Mouse (Mus musculus) spleen, adult 18-20 months (tissue): ENCODE results near the gene Tet1.
A peak's percentile ranks its signal among the peaks of the same experiment; 100 is the strongest.

ENCODE experiments used
- DNase-seq, 2 experiments: peaks; one replicate each; pipeline ENCODE4 v3.0.0; 2022; ENCODE audit warnings: mixed read lengths in 2 of 2

Gene Tet1

GRCm38 (mm10) chr10:62891025-62891424 lies 17.8 kb downstream of the Tet1 start:
- no peak for DNase-seq

- peak; percentile 6 to 19 for DNase-seq
Observed at GRCm38 (mm10) chr10:62886799-62887591, 21.8 kb downstream of the Tet1 start.

- peak in 1 of 2 experiments; percentile 14 for DNase-seq
Observed at GRCm38 (mm10) chr10:62885969-62886798, 22.6 kb downstream of the Tet1 start.

- DNase-seq: no peak
Observed at GRCm38 (mm10) chr10:62885460-62885859, 23.3 kb downstream of the Tet1 start.

- no peak for DNase-seq
Observed at GRCm38 (mm10) chr10:62884517-62884916, 24.3 kb downstream of the Tet1 start.

- DNase-seq: no peak
Observed at GRCm38 (mm10) chr10:62883933-62884372, 24.8 kb downstream of the Tet1 start.

- DNase-seq: peak in 1 of 2 experiments; percentile 14
Observed at GRCm38 (mm10) chr10:62881211-62881610, 27.6 kb downstream of the Tet1 start.

GRCm38 (mm10) chr10:62878056-62878455 lies 30.7 kb downstream of the Tet1 start:
- no peak for DNase-seq

- DNase-seq: no peak
Observed at GRCm38 (mm10) chr10:62875565-62875964, 33.2 kb downstream of the Tet1 start.

- no peak for DNase-seq
Observed at GRCm38 (mm10) chr10:62874828-62875227, 34.0 kb downstream of the Tet1 start.

- no peak for DNase-seq
Observed at GRCm38 (mm10) chr10:62866035-62866791, 42.6 kb downstream of the Tet1 start.

- peak in 1 of 2 experiments; percentile 46 for DNase-seq
Observed at GRCm38 (mm10) chr10:62865167-62866034, 43.4 kb downstream of the Tet1 start.

- DNase-seq: no peak
Observed at GRCm38 (mm10) chr10:62863563-62863962, 45.2 kb downstream of the Tet1 start.

- no peak for DNase-seq
Observed at GRCm38 (mm10) chr10:62862435-62862834, 46.4 kb downstream of the Tet1 start.

- DNase-seq: no peak
Observed at GRCm38 (mm10) chr10:62858967-62859366, 49.8 kb downstream of the Tet1 start.

- no peak for DNase-seq
Observed at GRCm38 (mm10) chr10:62856690-62857290, 52.0 kb downstream of the Tet1 start.

- no peak for DNase-seq
Observed at GRCm38 (mm10) chr10:62854992-62855391, 53.8 kb downstream of the Tet1 start.

GRCm38 (mm10) chr10:62854581-62854980 lies 54.2 kb downstream of the Tet1 start:
- no peak for DNase-seq

GRCm38 (mm10) chr10:62851578-62851977 lies 57.2 kb downstream of the Tet1 start:
- DNase-seq: no peak

- DNase-seq: no peak
Observed at GRCm38 (mm10) chr10:62851025-62851424, 57.8 kb downstream of the Tet1 start.

GRCm38 (mm10) chr10:62848783-62849182 lies 60.0 kb downstream of the Tet1 start:
- no peak for DNase-seq
